Mouse (Mus musculus) adrenal gland, postnatal 14 days (tissue): ENCODE results near the gene Polr2c. TPM values are rescaled to one million over a fixed set of nuclear protein-coding genes. Genes with fewer than 3 reads are reported as not detected.
"Not testable (repeated sequence)": the region's sequence is repeated elsewhere in the genome, so short reads cannot be mapped to it uniquely, and the experiment has no call there.

ENCODE experiments used
- DNase-seq: peaks from one replicate; pipeline ENCODE4 v3.0.0; 2021; ENCODE audit warnings: mixed read lengths
- total RNA-seq: library from RNA; stranded (reverse); gene quantifications from 2 replicates; pipeline ENCODE4 v1.2.3, GENCODE M21; 2021

Polr2c gene
- total RNA-seq, 1 experiment from 2014 or later = 58.3 TPM

GRCm38 (mm10) chr8:94838600-94838999 lies 18.6 kb upstream of the Polr2c start:
- peak; percentile 92 for DNase-seq

GRCm38 (mm10) chr8:94841183-94841582 lies 16.1 kb upstream of the Polr2c start:
- DNase-seq = no peak

GRCm38 (mm10) chr8:94850049-94850448 lies 7.2 kb upstream of the Polr2c start:
- DNase-seq = no peak

- DNase-seq = not testable (repeated sequence)
Observed at GRCm38 (mm10) chr8:94854761-94855160, 2.5 kb upstream of the Polr2c start.

GRCm38 (mm10) chr8:94857011-94857345 lies 272 bp upstream of the Polr2c start:
- DNase-seq = no peak

GRCm38 (mm10) chr8:94861352-94861910 lies 4.2 kb downstream of the Polr2c start:
- peak; percentile 86 for DNase-seq

GRCm38 (mm10) chr8:94862487-94863220 lies 5.4 kb downstream of the Polr2c start:
- no peak for DNase-seq

- DNase-seq = peak; percentile 42
Observed at GRCm38 (mm10) chr8:94863897-94864673, 6.8 kb downstream of the Polr2c start.

GRCm38 (mm10) chr8:94865292-94865691 lies 8.0 kb downstream of the Polr2c start:
- peak; percentile 80 for DNase-seq

- DNase-seq = no peak
Observed at GRCm38 (mm10) chr8:94866921-94867320, 9.7 kb downstream of the Polr2c start.

GRCm38 (mm10) chr8:94869146-94869545 lies 11.9 kb downstream of the Polr2c start:
- DNase-seq = no peak

- no peak for DNase-seq
Observed at GRCm38 (mm10) chr8:94870003-94870402, 12.8 kb downstream of the Polr2c start.

- DNase-seq = peak; percentile 40
Observed at GRCm38 (mm10) chr8:94870474-94871107, 13.3 kb downstream of the Polr2c start.

- peak; percentile 73 for DNase-seq
Observed at GRCm38 (mm10) chr8:94871108-94871894, 14.1 kb downstream of the Polr2c start.

- no peak for DNase-seq
Observed at GRCm38 (mm10) chr8:94872156-94872555, 14.9 kb downstream of the Polr2c start.

- DNase-seq = no peak
Observed at GRCm38 (mm10) chr8:94872576-94872975, 15.3 kb downstream of the Polr2c start.

- peak; percentile 85 for DNase-seq
Observed at GRCm38 (mm10) chr8:94874358-94874757, 17.1 kb downstream of the Polr2c start.

- peak; percentile 37 for DNase-seq
Observed at GRCm38 (mm10) chr8:94875096-94875870, 18.0 kb downstream of the Polr2c start.

GRCm38 (mm10) chr8:94875871-94876150 lies 18.6 kb downstream of the Polr2c start:
- no peak for DNase-seq

GRCm38 (mm10) chr8:94876197-94876730 lies 19.0 kb downstream of the Polr2c start, which contains the start of gene Dok4:
Gene Dok4, minus strand, starts transcription at chr8:94876330.
- DNase-seq = peak; percentile 97

- DNase-seq = no peak
Observed at GRCm38 (mm10) chr8:94876820-94877219, 19.6 kb downstream of the Polr2c start.
